Mouse (Mus musculus) limb, embryonic 10.5 days (tissue): Measurements from ENCODE around the gene Raph1. TPM values are rescaled to one million over a fixed set of nuclear protein-coding genes. Genes with fewer than 3 reads are reported as not detected.

Source experiments
- DNase-seq: peaks from one replicate; pipeline ENCODE4 v3.0.0-alpha.2; 2017; ENCODE audit warnings: low spot score
- H3K27ac ChIP-seq: fragments of 300-500 bp; sonication (generic); 2 replicates; pipeline ENCODE4 v1.5.1; 2016; ENCODE audit warnings: mild to moderate bottlenecking
- H3K27me3 ChIP-seq: fragments of 300-500 bp; sonication (generic); 2 replicates; pipeline ENCODE4 v1.6.1; 2016; ENCODE audit warnings: low read depth, mild to moderate bottlenecking; ENCODE audit not compliant: poor library complexity, severe bottlenecking
- H3K36me3 ChIP-seq: fragments of 300-500 bp; sonication (generic); 2 replicates; pipeline ENCODE4 v1.6.1; 2016; ENCODE audit warnings: mild to moderate bottlenecking, moderate library complexity
- H3K4me1 ChIP-seq: fragments of 300-500 bp; sonication (generic); 2 replicates; pipeline ENCODE4 v1.6.1; 2016
- H3K4me3 ChIP-seq: fragments of 300-500 bp; sonication (generic); 2 replicates; pipeline ENCODE4 v1.5.1; 2016; ENCODE audit warnings: mild to moderate bottlenecking, moderate library complexity
- H3K9me3 ChIP-seq: fragments of 300-500 bp; sonication (generic); replicated peaks from 2 replicates; pipeline ENCODE4 v1.6.1; 2016; ENCODE audit warnings: mild to moderate bottlenecking
- WGBS: fragments of 180-500 bp; shearing (Covaris S2); methylation state at CpG from one replicate; pipeline ENCODE4 v1.1.7; 2016; 5-methylcytosine and 5-hydroxymethylcytosine counted together
- polyA plus RNA-seq: library from polyadenylated mRNA; unstranded; fragments of >200 nt; fragmentation: Nextera tagmentation; extraction: Ambion mirVana; gene quantifications from 2 replicates; pipeline ENCODE4 v1.2.1, GENCODE M21; 2016

Gene Raph1
- 20.4 and 22.7 TPM in 2 replicates for polyA plus RNA-seq

GRCm38 (mm10) chr1:60566631-60567311 lies at the start of gene Raph1:
TSS of gene Raph1 (minus strand) at chr1:60567104.
- Histone ChIP-seq H3K4me3 (peak within 1 kb of the TSS; percentile 96), H3K9me3 (no peaks in the 10 kb centered on the region), H3K27me3 (no peaks in the 10 kb centered on the region), H3K36me3 (peaks cover 6% of the 10 kb centered on the region), H3K4me1 (peaks cover 11% of the 10 kb centered on the region; the same call in 1 of the 2 replicates), H3K27ac (peak within 1 kb of the TSS; percentile 97)
- peak; percentile 89 for DNase-seq
- under 1% methylated on average over 91 of the region's 92 CpGs for WGBS

- no peaks in the 10 kb centered on the region for H3K27me3 ChIP-seq
- no peak overlapping the region for H3K4me3 ChIP-seq
- WGBS = 67% methylated on average over 1 of the region's 1 CpGs
- H3K36me3 ChIP-seq = no peaks in the 10 kb centered on the region
- no peaks in the 10 kb centered on the region for H3K4me1 ChIP-seq
- no peak overlapping the region for H3K27ac ChIP-seq
- no peaks in the 10 kb centered on the region for H3K9me3 ChIP-seq
- no peak for DNase-seq
Measured at GRCm38 (mm10) chr1:60615703-60616102, 48.8 kb upstream of the Raph1 start.

- no peak overlapping the region for H3K4me3 ChIP-seq
- H3K36me3 ChIP-seq = no peaks in the 10 kb centered on the region
- H3K27me3 ChIP-seq = no peaks in the 10 kb centered on the region
- no peak for DNase-seq
- no peaks in the 10 kb centered on the region for H3K4me1 ChIP-seq
- WGBS = 80% methylated on average over 1 of the region's 1 CpGs
- no peaks in the 10 kb centered on the region for H3K9me3 ChIP-seq
- H3K27ac ChIP-seq = no peak overlapping the region
Measured at GRCm38 (mm10) chr1:60614902-60615301, 48.0 kb upstream of the Raph1 start.

- Histone ChIP-seq H3K4me3 (no peak overlapping the region), H3K27me3 (no peaks in the 10 kb centered on the region), H3K27ac (no peak overlapping the region), H3K9me3 (no peaks in the 10 kb centered on the region), H3K36me3 (no peaks in the 10 kb centered on the region), H3K4me1 (no peaks in the 10 kb centered on the region)
- WGBS = 96% methylated on average over 3 of the region's 3 CpGs
- no peak for DNase-seq
Measured at GRCm38 (mm10) chr1:60611968-60612367, 45.1 kb upstream of the Raph1 start.

- no peak overlapping the region for H3K27ac ChIP-seq
Measured at GRCm38 (mm10) chr1:60610631-60611030, 43.7 kb upstream of the Raph1 start.

GRCm38 (mm10) chr1:60609011-60609775 lies 42.3 kb upstream of the Raph1 start:
- Histone ChIP-seq H3K27me3 (no peaks in the 10 kb centered on the region), H3K36me3 (no peaks in the 10 kb centered on the region), H3K9me3 (no peaks in the 10 kb centered on the region), H3K4me1 (no peaks in the 10 kb centered on the region), H3K4me3 (no peak overlapping the region), H3K27ac (no peak overlapping the region)
- DNase-seq = no peak
- WGBS = 83% methylated on average over 8 of the region's 8 CpGs

More at GRCm38 (mm10) chr1:60610631-60611030, 43.7 kb upstream of the Raph1 start:
- Histone ChIP-seq H3K4me3 (no peak overlapping the region), H3K9me3 (no peaks in the 10 kb centered on the region), H3K4me1 (no peaks in the 10 kb centered on the region), H3K36me3 (no peaks in the 10 kb centered on the region), H3K27me3 (no peaks in the 10 kb centered on the region)
- no peak for DNase-seq
- WGBS = 84% methylated on average over 4 of the region's 4 CpGs

- DNase-seq = no peak
- Histone ChIP-seq H3K9me3 (no peaks in the 10 kb centered on the region), H3K27me3 (no peaks in the 10 kb centered on the region), H3K27ac (no peak overlapping the region), H3K36me3 (no peaks in the 10 kb centered on the region), H3K4me1 (no peaks in the 10 kb centered on the region), H3K4me3 (no peak overlapping the region)
- WGBS = 86% methylated on average over 3 of the region's 3 CpGs
Measured at GRCm38 (mm10) chr1:60604481-60605021, 37.6 kb upstream of the Raph1 start.

- no peak for DNase-seq
- 87% methylated on average over 6 of the region's 6 CpGs for WGBS
- H3K27me3 ChIP-seq = no peaks in the 10 kb centered on the region
- H3K4me3 ChIP-seq = no peak overlapping the region
- H3K36me3 ChIP-seq = no peaks in the 10 kb centered on the region
- H3K27ac ChIP-seq = no peak overlapping the region
- no peaks in the 10 kb centered on the region for H3K4me1 ChIP-seq
- H3K9me3 ChIP-seq = no peaks in the 10 kb centered on the region
Measured at GRCm38 (mm10) chr1:60600682-60601081, 33.8 kb upstream of the Raph1 start.

- H3K9me3 ChIP-seq = no peaks in the 10 kb centered on the region
- H3K27ac ChIP-seq = no peak overlapping the region
- no peak overlapping the region for H3K4me3 ChIP-seq
- WGBS = 96% methylated on average over 3 of the region's 3 CpGs
- DNase-seq = no peak
- H3K27me3 ChIP-seq = no peaks in the 10 kb centered on the region
- no peaks in the 10 kb centered on the region for H3K36me3 ChIP-seq
- H3K4me1 ChIP-seq = no peaks in the 10 kb centered on the region
Measured at GRCm38 (mm10) chr1:60599926-60600325, 33.0 kb upstream of the Raph1 start.

- WGBS = 92% methylated on average over 6 of the region's 6 CpGs
- no peak overlapping the region for H3K27ac ChIP-seq
- H3K4me3 ChIP-seq = no peak overlapping the region
- no peaks in the 10 kb centered on the region for H3K9me3 ChIP-seq
- no peaks in the 10 kb centered on the region for H3K36me3 ChIP-seq
- DNase-seq = no peak
- H3K27me3 ChIP-seq = no peaks in the 10 kb centered on the region
- H3K4me1 ChIP-seq = no peaks in the 10 kb centered on the region
Measured at GRCm38 (mm10) chr1:60599013-60599701, 32.3 kb upstream of the Raph1 start.

GRCm38 (mm10) chr1:60596386-60597320 lies 29.7 kb upstream of the Raph1 start:
- Histone ChIP-seq H3K4me3 (no peak overlapping the region), H3K36me3 (no peaks in the 10 kb centered on the region), H3K27me3 (no peaks in the 10 kb centered on the region), H3K9me3 (no peaks in the 10 kb centered on the region), H3K27ac (no peak overlapping the region), H3K4me1 (no peaks in the 10 kb centered on the region)
- DNase-seq = no peak
- WGBS = 87% methylated on average over 11 of the region's 11 CpGs

- 95% methylated on average over 6 of the region's 6 CpGs for WGBS
- no peaks in the 10 kb centered on the region for H3K27me3 ChIP-seq
- no peak overlapping the region for H3K4me3 ChIP-seq
- H3K4me1 ChIP-seq = no peaks in the 10 kb centered on the region
- no peak for DNase-seq
- no peaks in the 10 kb centered on the region for H3K36me3 ChIP-seq
- no peaks in the 10 kb centered on the region for H3K9me3 ChIP-seq
- H3K27ac ChIP-seq = no peak overlapping the region
Measured at GRCm38 (mm10) chr1:60593101-60593500, 26.2 kb upstream of the Raph1 start.
